Mouse (Mus musculus): ENCODE results near the gene Odr4.

The Odr4 gene

GRCm38 (mm10) chr1:150392638-150393487 is at the start of gene Odr4, which contains the start of gene Tpr:
Gene Odr4, minus strand, starts transcription at chr1:150393080.
Gene Tpr, plus strand, starts transcription at chr1:150392838.
- DNase-seq (ENCODE audit: low spot score in 2 of 2): peak; percentile 96 to 98

GRCm38 (mm10) chr1:150441731-150442130 is 48.9 kb upstream of the Odr4 start:
- no peak for DNase-seq (ENCODE audit: low spot score in 2 of 2)

- no peak for DNase-seq (ENCODE audit: low spot score in 2 of 2)
These were observed 45.8 kb upstream of the Odr4 start for GRCm38 (mm10) chr1:150438641-150439040.

GRCm38 (mm10) chr1:150426216-150426615 is 33.3 kb upstream of the Odr4 start:
- DNase-seq (ENCODE audit: low spot score in 2 of 2): no peak

- no peak for DNase-seq (ENCODE audit: low spot score in 2 of 2)
These were observed 32.8 kb upstream of the Odr4 start for GRCm38 (mm10) chr1:150425665-150426064.

GRCm38 (mm10) chr1:150418426-150418825 is 25.5 kb upstream of the Odr4 start:
- no peak for DNase-seq (ENCODE audit: low spot score in 2 of 2)

GRCm38 (mm10) chr1:150416006-150416405 is 23.1 kb upstream of the Odr4 start:
- DNase-seq (ENCODE audit: low spot score in 2 of 2): no peak

GRCm38 (mm10) chr1:150409996-150410395 is 17.1 kb upstream of the Odr4 start:
- DNase-seq (ENCODE audit: low spot score in 2 of 2): no peak

- DNase-seq (ENCODE audit: low spot score in 2 of 2): no peak
These were observed 14.4 kb upstream of the Odr4 start for GRCm38 (mm10) chr1:150407285-150407684.

- no peak for DNase-seq (ENCODE audit: low spot score in 2 of 2)
These were observed 11.7 kb upstream of the Odr4 start for GRCm38 (mm10) chr1:150404555-150404954.

- no peak for DNase-seq (ENCODE audit: low spot score in 2 of 2)
These were observed 11.0 kb upstream of the Odr4 start for GRCm38 (mm10) chr1:150403914-150404313.

GRCm38 (mm10) chr1:150396001-150396400 is 3.1 kb upstream of the Odr4 start:
- no peak for DNase-seq (ENCODE audit: low spot score in 2 of 2)

- DNase-seq (ENCODE audit: low spot score in 2 of 2): no peak
These were observed 590 bp upstream of the Odr4 start for GRCm38 (mm10) chr1:150393488-150393852.

GRCm38 (mm10) chr1:150391931-150392637 is 796 bp downstream of the Odr4 start:
- no peak for DNase-seq (ENCODE audit: low spot score in 2 of 2)

GRCm38 (mm10) chr1:150389390-150390129 is 3.3 kb downstream of the Odr4 start:
- no peak for DNase-seq (ENCODE audit: low spot score in 2 of 2)

- no peak for DNase-seq (ENCODE audit: low spot score in 2 of 2)
These were observed 5.3 kb downstream of the Odr4 start for GRCm38 (mm10) chr1:150387572-150387971.

- no peak for DNase-seq (ENCODE audit: low spot score in 2 of 2)
These were observed 8.7 kb downstream of the Odr4 start for GRCm38 (mm10) chr1:150384138-150384537.

GRCm38 (mm10) chr1:150374247-150374646 is 18.6 kb downstream of the Odr4 start:
- no peak for DNase-seq (ENCODE audit: low spot score in 2 of 2)

- DNase-seq (ENCODE audit: low spot score in 2 of 2): no peak
These were observed 20.0 kb downstream of the Odr4 start for GRCm38 (mm10) chr1:150372895-150373294.

- no peak for DNase-seq (ENCODE audit: low spot score in 2 of 2)
These were observed 32.0 kb downstream of the Odr4 start for GRCm38 (mm10) chr1:150360864-150361263.

- no peak for DNase-seq (ENCODE audit: low spot score in 2 of 2)
These were observed 57.8 kb downstream of the Odr4 start for GRCm38 (mm10) chr1:150335111-150335510.

- no peak for DNase-seq (ENCODE audit: low spot score in 2 of 2)
These were observed 73.7 kb downstream of the Odr4 start, which contains the start of gene Pdc for GRCm38 (mm10) chr1:150319205-150319604. Gene Pdc, plus strand, starts transcription at chr1:150319417.

Measured in urinary bladder, postnatal 4 days (tissue).